ENCODE assay signal across 28 mouse cellular contexts in the genomic region with DNA sequence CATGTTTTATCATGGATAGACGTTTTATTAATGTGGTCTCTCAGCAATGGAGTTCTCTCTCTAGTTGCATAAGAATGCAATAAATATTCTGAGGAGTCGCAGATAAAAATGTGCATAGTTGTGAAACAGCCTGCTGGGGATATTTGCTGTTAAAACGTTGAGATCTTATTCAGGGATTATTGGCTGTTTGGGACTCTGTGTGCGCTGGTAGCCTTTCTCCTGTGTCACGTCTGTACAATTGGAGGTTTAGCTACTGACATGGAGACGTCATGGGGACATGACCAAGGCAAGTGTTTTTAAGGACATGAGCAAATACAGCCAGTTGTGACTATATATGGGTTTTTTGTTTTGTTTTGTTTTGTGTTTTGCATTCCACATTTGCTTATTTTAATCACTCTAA. TPM values are rescaled to one million over a fixed set of nuclear protein-coding genes. Genes with fewer than 3 reads are reported as not detected.
DNase-seq lines count a peak whose midpoint lies in the region; ATAC-seq lines count a peak whose summit lies in the region.
"Had no signal": no experiment of that assay in that cellular context is flagged by ENCODE, and none has a peak within 500 bp of the region (broad histone marks: within the 10 kb centered on the region; RNA-seq: fewer than 3 reads in every experiment).

No protein-coding gene starts in this region.

- WGBS in kidney, embryonic 15.5 days = 50% methylated on average over 6 of the region's 6 CpGs
- WGBS in lung, embryonic 16.5 days = 31% methylated on average over 6 of the region's 6 CpGs
- 61% methylated on average over 6 of the region's 6 CpGs for WGBS in forebrain, embryonic 11.5 days

- intact Hi-C loops in left cerebral cortex, postnatal 14 days (cut with DNase I) = no loop called here

- no peak for DNase-seq in kidney, postnatal 10 days
- DNase-seq in lung, postnatal 25 days (ENCODE audit: low spot score) = no peak
- peak; percentile 21 for DNase-seq in c-Kit-negative CD71-positive TER-119-positive erythroid progenitor cells, embryonic 14.5 days (ENCODE audit: low read depth, low spot score)
- DNase-seq in left cerebral cortex, postnatal 14 days (ENCODE audit: low spot score in 2 of 2) = no peak
- no peak for DNase-seq in forebrain, embryonic 11.5 days (ENCODE audit: low spot score)
- DNase-seq: adrenal gland, postnatal 25 days; B cell, adult 2 months; cerebellum, adult 18-20 months; cerebellum, postnatal 14 days; forebrain, postnatal 0 days; gastrocnemius, postnatal 14 days; heart, adult 2 months; heart, postnatal 14 days; kidney, postnatal 25 days; layer of hippocampus, postnatal 36 days; lung, postnatal 36 days; midbrain, embryonic 14.5 days had no signal

- no peak overlapping the region for H3K4me3 ChIP-seq in kidney, embryonic 15.5 days (replicated peaks)
- H3K4me3 ChIP-seq in lung, embryonic 16.5 days (ENCODE audit: low read length) = no peak overlapping the region
- H3K4me3 ChIP-seq in forebrain, embryonic 11.5 days (ENCODE audit: low read depth, low read length) = no peak overlapping the region
- H3K4me3 ChIP-seq: embryonic facial prominence, embryonic 13.5 days; forebrain, embryonic 10.5 days; heart, adult 2 months; heart, embryonic 13.5 days; limb, embryonic 12.5 days; neural tube, embryonic 12.5 days had no signal

- peak overlapping the region; percentile 71; the same call in 1 of the 2 replicates for H3K27ac ChIP-seq in kidney, embryonic 15.5 days
- no peak overlapping the region for H3K27ac ChIP-seq in lung, embryonic 16.5 days (ENCODE audit: low read length)
- no peak overlapping the region for H3K27ac ChIP-seq in forebrain, embryonic 11.5 days (ENCODE audit: low read depth, low read length)
- H3K27ac ChIP-seq: embryonic facial prominence, embryonic 13.5 days; forebrain, embryonic 10.5 days; heart, adult 2 months; heart, embryonic 13.5 days; hindbrain, postnatal 0 days; limb, embryonic 12.5 days; neural tube, embryonic 12.5 days had no signal

- H3K27me3 ChIP-seq in kidney, embryonic 15.5 days = no peaks in the 10 kb centered on the region
- H3K27me3 ChIP-seq in lung, embryonic 16.5 days (ENCODE audit: control insufficient read depth, insufficient read depth, low read depth, low read length) = no peaks in the 10 kb centered on the region
- H3K27me3 ChIP-seq in forebrain, embryonic 11.5 days (ENCODE audit: control insufficient read depth, insufficient read depth, low read length) = no peaks in the 10 kb centered on the region
- H3K27me3 ChIP-seq: CH12.LX; embryonic facial prominence, embryonic 13.5 days; heart, embryonic 13.5 days; limb, embryonic 12.5 days; neural tube, embryonic 12.5 days had no signal

- H3K4me1 ChIP-seq in kidney, embryonic 15.5 days = peaks cover 22% of the 10 kb centered on the region
- peaks cover 19% of the 10 kb centered on the region for H3K4me1 ChIP-seq in lung, embryonic 16.5 days (replicated peaks; ENCODE audit: control insufficient read depth, insufficient read depth, low read length)
- peaks cover 11% of the 10 kb centered on the region for H3K4me1 ChIP-seq in forebrain, embryonic 11.5 days (replicated peaks; ENCODE audit: control insufficient read depth, insufficient read depth, low read length)
- H3K4me1 ChIP-seq: neural tube, embryonic 12.5 days had no signal

- H3K9ac ChIP-seq in kidney, embryonic 15.5 days = no peak overlapping the region
- H3K9ac ChIP-seq in lung, embryonic 16.5 days (ENCODE audit: low read length) = no peak overlapping the region
- no peak overlapping the region for H3K9ac ChIP-seq in forebrain, embryonic 11.5 days (ENCODE audit: low read length)
- H3K9ac ChIP-seq: embryonic facial prominence, embryonic 13.5 days; forebrain, postnatal 0 days; heart, embryonic 13.5 days; limb, embryonic 12.5 days; neural tube, embryonic 12.5 days had no signal

- peaks cover 31% of the 10 kb centered on the region for H3K36me3 ChIP-seq in kidney, embryonic 15.5 days
- H3K36me3 ChIP-seq in lung, embryonic 16.5 days (ENCODE audit: control insufficient read depth, insufficient read depth, low read length) = peaks cover 19% of the 10 kb centered on the region
- no peaks in the 10 kb centered on the region for H3K36me3 ChIP-seq in forebrain, embryonic 11.5 days (ENCODE audit: control insufficient read depth, insufficient read depth, low read length)
- H3K36me3 ChIP-seq: limb, embryonic 12.5 days; neural tube, embryonic 12.5 days had no signal

- H3K4me2 ChIP-seq in kidney, embryonic 15.5 days = no peak overlapping the region
- H3K4me2 ChIP-seq in lung, embryonic 16.5 days (ENCODE audit: low read depth, low read length) = no peak overlapping the region
- no peak overlapping the region for H3K4me2 ChIP-seq in forebrain, embryonic 11.5 days (ENCODE audit: low read depth, low read length, severe bottlenecking)
- H3K4me2 ChIP-seq: embryonic facial prominence, embryonic 13.5 days; heart, embryonic 13.5 days; limb, embryonic 12.5 days; liver, embryonic 11.5 days; neural tube, embryonic 12.5 days had no signal

- peaks cover 9% of the 10 kb centered on the region for H3K9me3 ChIP-seq in kidney, embryonic 15.5 days (replicated peaks)
- peaks cover 6% of the 10 kb centered on the region for H3K9me3 ChIP-seq in lung, embryonic 16.5 days (ENCODE audit: control insufficient read depth, low read length)
- H3K9me3 ChIP-seq in forebrain, embryonic 11.5 days (ENCODE audit: control insufficient read depth, low read length) = no peaks in the 10 kb centered on the region

- no peak for ATAC-seq in kidney, embryonic 15.5 days (replicated peaks; ENCODE audit: low FRiP score)
- peak; percentile 48; the same call in 1 of the 2 replicates for ATAC-seq in lung, embryonic 16.5 days (ENCODE audit: low read depth)
- ATAC-seq in forebrain, embryonic 11.5 days (replicated peaks; ENCODE audit: low FRiP score) = no peak
- ATAC-seq: forebrain, postnatal 0 days; hindbrain, postnatal 0 days had no signal

RNA-seq across cellular contexts. Expression of gene Pawr, which starts 28.9 kb away (rescaled TPM):
- 16.5 and 17.5 TPM in 2 replicates for polyA plus RNA-seq in kidney, embryonic 15.5 days (2015; fragmentation: Nextera tagmentation; extraction: Ambion mirVana)
- 14.4 and 15.3 TPM in 2 replicates for polyA plus RNA-seq in lung, embryonic 16.5 days (2015; fragmentation: Nextera tagmentation; extraction: Ambion mirVana)
- 1 to 10 TPM; 2.6 to 3.2 TPM for total RNA-seq in left cerebral cortex, postnatal 14 days (2021)
- 18.3 and 20.5 TPM in 2 replicates for polyA plus RNA-seq in forebrain, embryonic 11.5 days (2014; fragmentation: Nextera tagmentation; extraction: Ambion mirVana)
- total RNA-seq: CH12.LX; megakaryocyte-erythroid progenitor cell, adult 5-6 weeks had no signal
